Mouse (Mus musculus) kidney, embryonic 14.5 days (tissue): Measurements from ENCODE around the gene Commd1. TPM values are rescaled to one million over a fixed set of nuclear protein-coding genes. Genes with fewer than 3 reads are reported as not detected.

ENCODE experiments used
- ATAC-seq: fragments of 200-750 bp; cut with Nextera tagmentation; 2 replicates; pipeline ENCODE4 v1.8.0; 2017; ENCODE audit warnings: moderate number of reproducible peaks, mild to moderate bottlenecking, moderate TSS enrichment, moderate library complexity; ENCODE audit not compliant: low FRiP score, low TSS enrichment
- H3K27ac ChIP-seq: fragments of 300-500 bp; sonication (generic); 2 replicates; pipeline ENCODE4 v1.5.1; 2014; ENCODE audit warnings: low read depth, mild to moderate bottlenecking, low read length, moderate library complexity, mixed read lengths
- H3K27me3 ChIP-seq: fragments of 300-500 bp; sonication (generic); 2 replicates; pipeline ENCODE4 v1.6.1; 2014; ENCODE audit warnings: mild to moderate bottlenecking, low read length; ENCODE audit not compliant: control insufficient read depth, insufficient read depth
- H3K36me3 ChIP-seq: fragments of 300-500 bp; sonication (generic); 2 replicates; pipeline ENCODE4 v1.6.1; 2014; ENCODE audit warnings: low read length, mixed read lengths; ENCODE audit not compliant: control insufficient read depth, insufficient read depth
- H3K4me1 ChIP-seq: fragments of 300-500 bp; sonication (generic); 2 replicates; pipeline ENCODE4 v1.6.1; 2014; ENCODE audit warnings: low read length, mixed read lengths; ENCODE audit not compliant: control insufficient read depth, insufficient read depth
- H3K4me2 ChIP-seq: fragments of 300-500 bp; sonication (generic); replicated peaks from 2 replicates; pipeline ENCODE4 v1.6.1; 2014; ENCODE audit warnings: low read depth, mild to moderate bottlenecking, low read length
- H3K4me3 ChIP-seq: fragments of 300-500 bp; sonication (generic); 2 replicates; pipeline ENCODE4 v1.5.1; 2014; ENCODE audit warnings: mild to moderate bottlenecking, low read length
- H3K9ac ChIP-seq: fragments of 300-500 bp; sonication (generic); 2 replicates; pipeline ENCODE4 v1.6.1; 2014; ENCODE audit warnings: low read depth, mild to moderate bottlenecking, low read length, moderate library complexity
- H3K9me3 ChIP-seq: fragments of 300-500 bp; sonication (generic); 2 replicates; pipeline ENCODE4 v1.6.1; 2016; ENCODE audit warnings: low read length; ENCODE audit not compliant: control insufficient read depth
- WGBS: fragments of 180-500 bp; shearing (Covaris S2); extraction: QIAGEN DNeasy Blood & Tissue Kit; methylation state at CpG from one replicate; pipeline ENCODE4 v1.1.7; 2014; 5-methylcytosine and 5-hydroxymethylcytosine counted together
- polyA plus RNA-seq: library from polyadenylated mRNA; unstranded; fragments of >200 nt; fragmentation: Nextera tagmentation; extraction: Ambion mirVana; gene quantifications from 2 replicates; pipeline ENCODE4 v1.2.1, GENCODE M21; 2014

Gene Commd1
- polyA plus RNA-seq, 1 experiment from 2014 or later = 398 TPM

GRCm38 (mm10) chr11:22917786-22918185, 64.4 kb downstream of the Commd1 start:
- no peak overlapping the region for H3K4me2 ChIP-seq
- H3K9ac ChIP-seq = no peak overlapping the region
- H3K36me3 ChIP-seq = no peaks in the 10 kb centered on the region
- H3K9me3 ChIP-seq = no peaks in the 10 kb centered on the region
- ATAC-seq = no peak
- no peaks in the 10 kb centered on the region for H3K27me3 ChIP-seq
- H3K4me1 ChIP-seq = no peaks in the 10 kb centered on the region
- H3K4me3 ChIP-seq = no peak overlapping the region
- 90% methylated on average over 7 of the region's 7 CpGs for WGBS
- no peak overlapping the region for H3K27ac ChIP-seq

- no peak overlapping the region for H3K4me2 ChIP-seq
- H3K27me3 ChIP-seq = no peaks in the 10 kb centered on the region
- no peak overlapping the region for H3K9ac ChIP-seq
- no peaks in the 10 kb centered on the region for H3K9me3 ChIP-seq
- H3K36me3 ChIP-seq = no peaks in the 10 kb centered on the region
- ATAC-seq = no peak
- H3K4me3 ChIP-seq = no peak overlapping the region
- no peak overlapping the region for H3K27ac ChIP-seq
- 89% methylated on average over 4 of the region's 4 CpGs for WGBS
- H3K4me1 ChIP-seq = 0 out of 2 replicates have a peak, but pooled peaks cover 4% of the 10 kb centered on the region
Observed at GRCm38 (mm10) chr11:22913744-22914143, 68.4 kb downstream of the Commd1 start.

- Histone ChIP-seq H3K4me3 (no peak overlapping the region), H3K27me3 (no peaks in the 10 kb centered on the region), H3K27ac (no peak overlapping the region), H3K36me3 (no peaks in the 10 kb centered on the region), H3K9me3 (no peaks in the 10 kb centered on the region), H3K4me2 (no peak overlapping the region), H3K9ac (no peak overlapping the region), H3K4me1 (0 out of 2 replicates have a peak, but pooled peaks cover 4% of the 10 kb centered on the region)
- ATAC-seq = no peak
- WGBS = 94% methylated on average over 7 of the region's 7 CpGs
Observed at GRCm38 (mm10) chr11:22911831-22912230, 70.4 kb downstream of the Commd1 start.

GRCm38 (mm10) chr11:22906453-22906865, 75.7 kb downstream of the Commd1 start:
- H3K9me3 ChIP-seq = no peaks in the 10 kb centered on the region
- 0 out of 2 replicates have a peak, but pooled peaks cover 4% of the 10 kb centered on the region for H3K4me1 ChIP-seq
- no peak overlapping the region for H3K4me3 ChIP-seq
- no peak overlapping the region for H3K27ac ChIP-seq
- H3K9ac ChIP-seq = no peak overlapping the region
- H3K4me2 ChIP-seq = no peak overlapping the region
- ATAC-seq = no peak
- H3K27me3 ChIP-seq = no peaks in the 10 kb centered on the region
- no peaks in the 10 kb centered on the region for H3K36me3 ChIP-seq

- no peak for ATAC-seq
- WGBS = 92% methylated on average over 2 of the region's 2 CpGs
Observed at GRCm38 (mm10) chr11:22902923-22903322, 79.3 kb downstream of the Commd1 start.

GRCm38 (mm10) chr11:22900041-22900440, 82.1 kb downstream of the Commd1 start:
- no peaks in the 10 kb centered on the region for H3K4me1 ChIP-seq
- no peak overlapping the region for H3K4me3 ChIP-seq
- ATAC-seq = no peak
- no peaks in the 10 kb centered on the region; the same call in 1 of the 2 replicates for H3K36me3 ChIP-seq
- no peak overlapping the region for H3K27ac ChIP-seq
- no peaks in the 10 kb centered on the region for H3K9me3 ChIP-seq
- H3K27me3 ChIP-seq = no peaks in the 10 kb centered on the region
- 86% methylated on average over 3 of the region's 3 CpGs for WGBS
- no peak overlapping the region for H3K9ac ChIP-seq
- H3K4me2 ChIP-seq = no peak overlapping the region

More at GRCm38 (mm10) chr11:22902923-22903322, 79.3 kb downstream of the Commd1 start:
- Histone ChIP-seq H3K27ac (no peak overlapping the region), H3K4me2 (no peak overlapping the region), H3K4me1 (no peaks in the 10 kb centered on the region), H3K9ac (no peak overlapping the region), H3K4me3 (no peak overlapping the region), H3K27me3 (no peaks in the 10 kb centered on the region), H3K36me3 (no peaks in the 10 kb centered on the region; the same call in 1 of the 2 replicates), H3K9me3 (no peaks in the 10 kb centered on the region)

- WGBS = 93% methylated on average over 4 of the region's 4 CpGs
- Histone ChIP-seq H3K27me3 (no peaks in the 10 kb centered on the region), H3K9me3 (no peaks in the 10 kb centered on the region), H3K4me2 (no peak overlapping the region), H3K36me3 (no peaks in the 10 kb centered on the region; the same call in 1 of the 2 replicates), H3K4me1 (no peaks in the 10 kb centered on the region), H3K27ac (no peak overlapping the region), H3K9ac (no peak overlapping the region), H3K4me3 (no peak overlapping the region)
- no peak for ATAC-seq
Observed at GRCm38 (mm10) chr11:22897642-22898041, 84.5 kb downstream of the Commd1 start.

GRCm38 (mm10) chr11:22897127-22897526, 85.1 kb downstream of the Commd1 start:
- H3K36me3 ChIP-seq = no peaks in the 10 kb centered on the region; the same call in 1 of the 2 replicates
- no peak for ATAC-seq
- H3K9me3 ChIP-seq = no peaks in the 10 kb centered on the region
- no peaks in the 10 kb centered on the region for H3K27me3 ChIP-seq
- no peak overlapping the region for H3K27ac ChIP-seq
- no peak overlapping the region for H3K4me2 ChIP-seq
- H3K4me3 ChIP-seq = no peak overlapping the region
- 86% methylated on average over 4 of the region's 4 CpGs for WGBS
- no peak overlapping the region for H3K9ac ChIP-seq
- no peaks in the 10 kb centered on the region for H3K4me1 ChIP-seq

GRCm38 (mm10) chr11:22893075-22893474, 89.1 kb downstream of the Commd1 start:
- Histone ChIP-seq H3K4me2 (no peak overlapping the region), H3K4me3 (no peak overlapping the region), H3K9me3 (no peaks in the 10 kb centered on the region), H3K36me3 (no peaks in the 10 kb centered on the region), H3K27ac (no peak overlapping the region), H3K4me1 (no peaks in the 10 kb centered on the region), H3K9ac (no peak overlapping the region), H3K27me3 (no peaks in the 10 kb centered on the region)
- no peak for ATAC-seq
- 70% methylated on average over 3 of the region's 3 CpGs for WGBS
